Mouse (Mus musculus): Measurements from ENCODE around the gene Vps18.

Vps18 gene

GRCm38 (mm10) chr2:119292852-119293251, 4.3 kb downstream of the Vps18 start:
- DNase-seq = no peak

- DNase-seq = no peak
Observed at GRCm38 (mm10) chr2:119293311-119293710, 4.8 kb downstream of the Vps18 start.

GRCm38 (mm10) chr2:119293776-119294390, 5.3 kb downstream of the Vps18 start:
- no peak for DNase-seq

- DNase-seq = no peak
Observed at GRCm38 (mm10) chr2:119294411-119294810, 5.9 kb downstream of the Vps18 start.

- DNase-seq = no peak
Observed at GRCm38 (mm10) chr2:119296756-119297155, 8.2 kb downstream of the Vps18 start.

GRCm38 (mm10) chr2:119297506-119297905, 9.0 kb downstream of the Vps18 start:
- DNase-seq = no peak

GRCm38 (mm10) chr2:119298330-119298729, 9.8 kb downstream of the Vps18 start:
- peak; percentile 84 for DNase-seq

- no peak for DNase-seq
Observed at GRCm38 (mm10) chr2:119298839-119299238, 10.3 kb downstream of the Vps18 start.

GRCm38 (mm10) chr2:119299981-119300818, 11.7 kb downstream of the Vps18 start:
- DNase-seq = peak; percentile 94

GRCm38 (mm10) chr2:119300819-119301493, 12.4 kb downstream of the Vps18 start:
- DNase-seq = peak; percentile 77

GRCm38 (mm10) chr2:119302876-119303275, 14.3 kb downstream of the Vps18 start:
- no peak for DNase-seq

GRCm38 (mm10) chr2:119304391-119304790, 15.9 kb downstream of the Vps18 start:
- no peak for DNase-seq

- DNase-seq = peak; percentile 89
Observed at GRCm38 (mm10) chr2:119304798-119305208, 16.3 kb downstream of the Vps18 start.

GRCm38 (mm10) chr2:119311544-119311943, 23.0 kb downstream of the Vps18 start:
- peak; percentile 82 for DNase-seq

GRCm38 (mm10) chr2:119312380-119312958, 23.9 kb downstream of the Vps18 start:
- no peak for DNase-seq

- DNase-seq = no peak
Observed at GRCm38 (mm10) chr2:119313780-119314479, 25.4 kb downstream of the Vps18 start.

GRCm38 (mm10) chr2:119314742-119315310, 26.3 kb downstream of the Vps18 start:
- DNase-seq = no peak

GRCm38 (mm10) chr2:119318043-119318710, 29.6 kb downstream of the Vps18 start:
- DNase-seq = peak; percentile 55

- DNase-seq = peak; percentile 59
Observed at GRCm38 (mm10) chr2:119320571-119320970, 32.0 kb downstream of the Vps18 start.

GRCm38 (mm10) chr2:119321771-119322586, 33.4 kb downstream of the Vps18 start:
- no peak for DNase-seq
